Mouse (Mus musculus): ENCODE measurements around the gene Card9.

Gene Card9

DNA sequence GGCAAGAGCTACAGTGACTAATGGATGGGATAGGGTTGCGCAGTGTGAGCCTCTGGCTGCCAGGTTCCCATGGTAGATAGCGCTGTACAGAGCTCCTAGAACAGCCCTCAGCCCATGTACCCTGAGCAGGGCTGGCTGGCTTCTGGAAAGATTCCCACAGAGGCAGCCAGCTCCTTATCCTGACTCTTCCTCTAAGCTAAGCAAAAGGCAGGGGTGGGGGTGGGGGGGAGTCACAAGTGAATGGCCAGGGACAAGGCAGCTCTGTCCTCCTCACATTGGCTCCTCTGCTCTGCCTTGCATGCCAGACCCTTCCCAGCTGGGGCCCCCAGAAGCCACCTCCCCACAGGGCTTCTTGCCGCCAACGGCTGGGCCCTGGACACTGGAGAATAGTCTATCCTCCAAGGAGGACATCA is 30.7 kb downstream of the Card9 start:
- in situ Hi-C loops (cut with MboI; ENCODE audit: unreplicated experiment in 2 of 2) = no loop called here

DNA sequence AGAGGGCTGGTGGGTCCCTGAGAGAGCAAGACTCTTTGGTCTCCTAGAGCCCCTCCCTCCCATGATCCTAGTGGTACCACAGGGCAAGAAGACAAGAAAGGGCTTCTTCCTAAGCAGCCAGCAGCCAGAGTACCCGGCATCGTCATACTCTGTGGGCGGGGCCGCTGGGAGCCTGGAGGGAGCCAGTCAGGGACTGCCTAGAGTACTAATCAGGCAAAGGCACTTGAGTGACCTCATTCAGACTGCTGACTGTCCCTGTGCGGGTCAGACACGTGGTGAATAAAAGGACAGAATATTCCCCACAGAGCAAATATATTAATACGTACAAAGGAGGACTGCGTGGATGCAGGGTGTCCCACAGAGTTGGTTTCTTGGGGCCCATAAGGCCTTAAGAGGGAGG is 31.3 kb downstream of the Card9 start:
- in situ Hi-C loops (cut with MboI; ENCODE audit: unreplicated experiment in 2 of 2) = no loop called here

DNA sequence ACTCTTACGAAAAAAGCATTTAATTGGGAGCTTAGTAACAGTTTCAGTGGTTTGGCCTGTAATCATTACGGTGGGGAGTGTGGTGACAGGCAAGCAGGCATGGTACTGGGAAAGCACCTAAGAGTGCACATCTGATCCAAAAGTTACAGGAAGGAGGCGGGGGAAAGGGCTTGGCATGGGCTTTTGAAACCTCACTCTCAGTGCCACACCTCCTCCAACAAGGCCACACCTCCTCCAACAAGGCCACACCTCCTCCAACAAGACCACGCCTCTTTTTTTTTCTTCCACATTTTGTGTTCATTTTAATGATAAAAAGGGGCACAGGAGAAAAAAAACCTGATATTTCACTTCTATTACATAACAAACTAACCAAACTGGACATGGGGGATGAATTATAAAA is 32.9 kb downstream of the Card9 start:
- in situ Hi-C loops (cut with MboI; ENCODE audit: unreplicated experiment in 2 of 2) = no loop called here

- in situ Hi-C loops (cut with MboI; ENCODE audit: unreplicated experiment in 2 of 2) = no loop called here
Observed at GRCm38 (mm10) chr2:26325386-26326181, 35.1 kb downstream of the Card9 start.

DNA sequence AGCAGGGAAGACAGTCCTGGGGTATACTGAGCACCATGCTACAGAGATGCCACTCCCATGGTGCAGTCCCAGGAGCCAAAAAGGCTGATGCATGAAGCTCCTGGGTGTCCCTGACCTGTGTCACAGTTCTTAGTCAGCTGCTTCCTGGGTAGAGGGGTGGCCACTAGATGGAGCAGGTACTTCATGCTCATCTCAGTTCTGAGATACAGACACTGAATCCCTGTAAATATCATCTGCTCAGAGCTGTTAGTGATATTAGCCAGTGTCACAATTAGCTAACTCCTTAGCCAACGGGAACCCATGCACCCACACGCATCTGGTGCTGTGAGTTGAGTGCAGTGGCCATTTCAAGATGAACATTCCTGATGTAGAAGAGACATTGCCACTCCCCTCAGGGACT is 35.8 kb downstream of the Card9 start:
- in situ Hi-C loops (cut with MboI; ENCODE audit: unreplicated experiment in 2 of 2) = loop anchor here in 1 of 2 experiments (25.0 kb wide), 1 partner anchor 587 kb away; the partner anchor contains the start of genes Med22, Rpl7a, Surf1 and Surf2

DNA sequence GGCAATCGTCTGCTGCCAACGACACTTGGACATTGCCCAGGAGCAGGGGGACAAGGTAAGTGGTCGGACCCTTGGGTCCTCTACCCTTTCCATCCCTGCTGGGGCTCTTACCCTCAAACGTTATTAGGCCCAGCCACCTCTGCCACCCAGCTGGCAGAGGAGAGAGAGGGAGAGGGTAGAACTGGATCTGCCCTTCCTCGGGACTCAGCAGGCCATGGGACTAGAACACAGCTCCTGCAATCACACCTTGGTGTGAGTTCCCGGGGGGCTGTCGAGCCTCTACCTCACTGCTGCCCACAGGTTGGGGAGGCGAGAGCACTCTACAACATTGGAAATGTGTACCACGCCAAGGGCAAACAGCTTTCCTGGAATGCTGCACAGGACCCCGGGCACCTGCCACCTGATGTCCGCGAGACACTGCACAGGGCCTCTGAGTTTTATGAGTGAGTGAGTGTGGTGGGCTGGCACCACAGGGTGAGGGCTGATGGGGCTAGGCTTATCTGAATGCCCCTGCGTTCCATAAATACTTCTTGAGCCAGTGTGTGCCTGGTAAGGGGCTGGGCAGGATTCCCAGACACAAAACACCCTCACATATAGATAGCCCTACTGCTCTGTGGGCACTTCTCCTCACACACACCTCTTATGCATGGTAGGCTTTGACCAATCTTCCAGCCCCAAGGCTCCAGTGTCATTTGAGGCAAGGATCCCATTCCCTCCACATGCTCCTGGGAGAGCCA is 37.0 kb downstream of the Card9 start:
- in situ Hi-C loops (cut with MboI; ENCODE audit: unreplicated experiment in 2 of 2) = loop anchor here in 1 of 2 experiments (25.0 kb wide), 1 partner anchor 589 kb away; the partner anchor contains the start of genes Med22, Rpl7a, Surf1 and Surf2

GRCm38 (mm10) chr2:26320245-26321185 is 40.2 kb downstream of the Card9 start:
- in situ Hi-C loops (cut with MboI; ENCODE audit: unreplicated experiment in 2 of 2) = loop anchor here in 1 of 2 experiments (25.0 kb wide), 1 partner anchor 592 kb away; the partner anchor contains the start of genes Med22, Rpl7a, Surf1 and Surf2

GRCm38 (mm10) chr2:26319519-26320244 is 41.0 kb downstream of the Card9 start:
- in situ Hi-C loops (cut with MboI; ENCODE audit: unreplicated experiment in 2 of 2) = loop anchor here (10.0 to 25.0 kb wide), 2 partner anchors 125 to 593 kb away; partner anchors contain the start of genes Sec16a (in 2 of the 2), Med22 (in 1 of the 2), Rpl7a (in 1 of the 2) and Surf1 (in 1 of the 2)

GRCm38 (mm10) chr2:26319109-26319508 is 41.6 kb downstream of the Card9 start:
- in situ Hi-C loops (cut with MboI; ENCODE audit: unreplicated experiment in 2 of 2) = loop anchor here (10.0 to 25.0 kb wide), 2 partner anchors 126 to 593 kb away; partner anchors contain the start of genes Sec16a (in 2 of the 2), Med22 (in 1 of the 2), Rpl7a (in 1 of the 2) and Surf1 (in 1 of the 2)

GRCm38 (mm10) chr2:26317991-26318672 is 42.6 kb downstream of the Card9 start:
- in situ Hi-C loops (cut with MboI; ENCODE audit: unreplicated experiment in 2 of 2) = loop anchor here (10.0 to 25.0 kb wide), 2 partner anchors 127 to 594 kb away; partner anchors contain the start of genes Sec16a (in 2 of the 2), Med22 (in 1 of the 2), Rpl7a (in 1 of the 2) and Surf1 (in 1 of the 2)

- in situ Hi-C loops (cut with MboI; ENCODE audit: unreplicated experiment in 2 of 2) = loop anchor here (10.0 to 25.0 kb wide), 2 partner anchors 127 to 595 kb away; partner anchors contain the start of genes Sec16a (in 2 of the 2), Med22 (in 1 of the 2), Rpl7a (in 1 of the 2) and Surf1 (in 1 of the 2)
Observed at GRCm38 (mm10) chr2:26317371-26317770, 43.3 kb downstream of the Card9 start.

GRCm38 (mm10) chr2:26316576-26317246 is 44.0 kb downstream of the Card9 start:
- in situ Hi-C loops (cut with MboI; ENCODE audit: unreplicated experiment in 2 of 2) = loop anchor here (10.0 to 25.0 kb wide), 2 partner anchors 128 to 596 kb away; partner anchors contain the start of genes Sec16a (in 2 of the 2), Med22 (in 1 of the 2), Rpl7a (in 1 of the 2) and Surf1 (in 1 of the 2)

DNA sequence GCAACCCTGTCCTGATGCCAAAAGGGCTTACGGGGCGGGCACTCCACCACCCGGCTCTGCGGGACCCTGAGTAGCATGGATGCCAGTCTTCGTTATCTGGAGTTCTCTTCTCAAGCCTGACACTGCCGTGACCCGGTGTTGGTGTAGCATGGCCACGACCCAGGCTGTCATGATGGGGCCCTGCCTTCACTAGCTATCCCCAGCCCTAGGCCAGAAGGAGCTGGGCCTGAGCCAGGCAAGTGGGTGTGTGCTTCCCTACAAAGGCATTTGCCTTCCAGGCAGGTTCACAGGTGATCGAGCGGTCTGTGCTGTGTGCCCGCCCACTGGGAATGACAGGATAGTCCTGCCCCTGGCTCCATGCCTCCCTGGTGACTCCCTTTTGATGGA is 44.8 kb downstream of the Card9 start:
- in situ Hi-C loops (cut with MboI; ENCODE audit: unreplicated experiment in 2 of 2) = loop anchor here (10.0 to 25.0 kb wide), 2 partner anchors 129 to 596 kb away; partner anchors contain the start of genes Sec16a (in 2 of the 2), Med22 (in 1 of the 2), Rpl7a (in 1 of the 2) and Surf1 (in 1 of the 2)

DNA sequence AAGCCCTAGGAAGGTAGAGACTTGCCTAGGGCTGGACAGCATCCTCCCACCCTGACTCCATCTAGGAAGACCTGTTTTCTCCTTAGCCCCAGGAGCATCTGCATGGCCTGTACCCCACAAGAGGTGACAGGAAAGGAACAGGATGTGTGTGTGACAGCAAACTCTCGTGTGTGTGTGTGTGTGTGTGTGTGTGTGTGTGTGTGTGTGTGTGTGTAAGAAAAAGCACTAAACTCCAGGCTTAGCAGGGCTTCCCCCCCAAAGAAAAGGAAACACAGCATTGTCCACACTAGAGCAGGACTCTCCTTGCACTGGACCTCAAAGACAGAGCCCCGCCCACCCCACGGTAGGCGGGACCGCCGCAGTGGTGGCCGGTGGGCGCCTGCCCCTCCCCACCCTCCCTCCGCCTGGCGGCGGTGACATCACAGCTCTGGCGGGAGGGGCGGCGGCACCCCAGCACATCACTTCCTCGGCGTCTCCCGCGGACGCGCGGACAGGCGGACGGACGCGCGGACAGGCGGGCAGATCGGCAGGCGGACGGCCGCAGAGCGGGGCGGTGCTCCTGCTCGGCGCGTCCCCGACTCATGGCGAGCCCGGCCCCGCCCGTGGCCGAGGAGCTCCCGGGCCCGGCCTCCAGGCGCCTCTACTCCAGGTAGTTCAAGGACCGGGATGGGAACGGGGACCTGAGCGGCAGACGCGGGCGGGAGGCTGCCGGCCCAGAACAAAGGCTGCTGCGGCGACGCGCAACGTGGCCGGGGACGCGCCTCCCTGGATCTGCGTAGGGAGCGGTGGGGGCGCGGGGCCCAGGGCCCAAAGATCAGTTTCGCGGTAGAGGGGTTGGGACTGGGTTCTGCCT is 45.4 kb downstream of the Card9 start, which contains the start of gene Gpsm1:
Gpsm1 (plus strand) TSS at position 444 of the 853 bp plus-strand sequence.
- in situ Hi-C loops (cut with MboI; ENCODE audit: unreplicated experiment in 2 of 2) = loop anchor here (10.0 to 25.0 kb wide), 2 partner anchors 130 to 597 kb away; partner anchors contain the start of genes Sec16a (in 2 of the 2), Med22 (in 1 of the 2), Rpl7a (in 1 of the 2) and Surf1 (in 1 of the 2)

DNA sequence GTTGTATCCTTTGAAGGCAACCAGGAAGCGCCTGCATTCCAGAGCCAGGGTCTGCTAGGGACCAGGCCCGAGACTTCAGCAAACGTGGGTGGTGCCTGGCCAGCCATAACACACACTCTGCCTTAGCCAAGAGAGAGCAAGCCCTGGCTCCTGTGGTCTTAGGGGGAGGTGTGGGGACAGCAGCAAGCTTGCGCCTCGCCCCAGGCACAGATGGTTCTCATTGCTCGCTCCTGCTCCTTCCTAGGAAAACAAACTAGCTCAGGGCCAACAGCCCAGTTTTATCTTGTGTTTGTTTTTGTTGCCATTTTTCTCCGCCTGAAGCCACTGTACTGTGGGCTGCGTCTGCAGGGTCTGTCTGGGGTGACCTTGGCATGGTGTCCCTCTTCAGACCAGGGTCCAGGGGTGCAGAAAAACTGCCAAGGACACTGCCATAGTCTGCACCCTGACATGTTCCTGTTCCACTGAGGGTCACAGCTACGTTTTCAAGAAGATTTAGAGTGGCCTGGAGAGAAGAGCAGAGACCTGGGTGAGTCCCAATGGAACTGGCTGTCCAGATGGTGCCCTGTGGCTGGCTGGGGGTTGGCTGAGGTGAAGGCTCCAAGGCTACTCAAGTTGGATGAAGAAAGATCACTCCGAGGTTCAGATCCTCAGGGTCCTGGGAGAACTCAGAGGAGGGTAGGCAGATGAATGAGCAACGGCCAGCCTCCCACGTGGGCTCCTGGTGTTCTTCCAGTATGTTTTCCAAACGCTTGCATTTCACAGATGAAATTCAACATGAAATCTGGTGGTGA is 46.2 kb downstream of the Card9 start:
- in situ Hi-C loops (cut with MboI; ENCODE audit: unreplicated experiment in 2 of 2) = loop anchor here (10.0 to 25.0 kb wide), 2 partner anchors 130 to 598 kb away; partner anchors contain the start of genes Sec16a (in 2 of the 2), Med22 (in 1 of the 2), Rpl7a (in 1 of the 2) and Surf1 (in 1 of the 2)

All from v-Abl transformed pro-B cells (cell line).